Mouse (Mus musculus): ENCODE measurements around the gene Nectin1. TPM values are rescaled to one million over a fixed set of nuclear protein-coding genes. Genes with fewer than 3 reads are reported as not detected.

Nectin1 gene
- total RNA-seq, 2 experiments from 2014 or later = 5.4 to 6.0 TPM

DNA sequence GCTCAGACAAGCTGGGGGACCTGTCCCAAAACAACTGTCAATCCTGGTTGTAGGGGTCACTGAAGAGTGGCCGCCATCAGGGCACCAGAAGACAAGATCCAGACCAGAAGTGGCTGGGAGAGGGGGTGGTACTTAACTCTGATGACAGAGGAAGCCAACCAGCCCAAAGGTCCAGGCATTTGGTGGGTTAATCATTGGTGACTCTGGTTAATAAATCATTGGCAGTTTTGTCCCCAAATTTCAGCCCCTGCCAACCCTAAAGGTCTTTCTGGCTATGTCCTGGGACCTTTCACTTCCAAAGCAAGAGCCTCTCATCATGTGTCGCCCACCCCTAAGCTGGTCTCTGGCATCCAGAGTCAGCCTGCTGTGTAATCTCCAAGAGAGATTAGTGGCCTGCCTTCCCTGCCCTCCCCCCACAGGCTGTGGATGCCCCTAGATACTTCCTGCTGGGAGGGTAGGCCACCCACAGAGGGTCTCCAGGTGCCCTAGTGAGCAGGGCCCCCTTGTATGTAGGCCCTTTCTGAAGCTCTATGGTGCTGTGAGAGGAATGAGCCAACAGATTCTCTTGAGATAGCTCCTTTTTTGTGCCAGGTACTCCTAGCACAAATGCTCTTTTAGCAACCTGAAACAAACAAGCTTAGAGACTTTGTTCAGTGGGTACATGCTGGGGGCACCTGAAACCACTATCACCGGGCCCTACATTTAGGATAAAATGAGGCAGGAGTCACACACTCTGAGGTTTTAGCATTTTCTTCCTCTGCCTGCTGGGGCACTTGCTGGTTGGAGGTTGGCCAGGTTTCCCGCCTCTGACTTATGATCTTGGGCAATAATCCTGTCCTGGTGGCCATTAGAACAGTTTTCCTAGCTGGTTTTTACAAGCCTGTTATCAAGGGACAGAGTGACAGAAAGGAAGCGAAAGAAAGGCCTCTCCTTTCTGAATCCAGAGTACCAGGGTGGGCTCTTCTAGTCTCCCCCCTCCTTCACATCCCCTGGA lies 14.5 kb downstream of the Nectin1 start:
- intact Hi-C loops (cut with DNase I) = no loop called here

GRCm38 (mm10) chr9:43760078-43760477 lies 16.3 kb downstream of the Nectin1 start:
- DNase-seq = no peak
- intact Hi-C loops (cut with DNase I) = no loop called here

More for the DNA sequence above, 14.5 kb downstream of the Nectin1 start:
- peak in 1 of 2 experiments; percentile 31 for DNase-seq

GRCm38 (mm10) chr9:43761181-43761820 lies 17.5 kb downstream of the Nectin1 start:
- DNase-seq = no peak
- intact Hi-C loops (cut with DNase I) = no loop called here

DNA sequence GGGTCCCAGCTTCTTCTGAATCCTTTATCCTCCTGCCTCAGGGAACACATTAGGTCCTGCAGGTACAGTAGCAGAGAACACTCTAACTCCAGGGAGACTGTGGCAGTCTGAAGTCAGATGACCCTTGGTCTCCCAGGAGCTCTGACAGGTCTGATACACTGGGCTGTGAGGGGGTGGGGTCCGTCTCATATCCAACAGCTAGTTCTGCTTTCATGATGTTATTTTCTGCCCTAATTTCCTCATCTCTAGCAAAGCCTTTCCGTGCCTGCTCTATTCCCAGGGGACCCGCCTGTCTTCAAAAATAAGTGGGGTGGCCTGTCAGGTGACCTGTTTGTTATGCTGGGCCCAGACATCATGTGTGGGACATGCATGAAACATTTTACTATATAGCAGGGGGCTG lies 18.2 kb downstream of the Nectin1 start:
- no peak for DNase-seq
- intact Hi-C loops (cut with DNase I) = no loop called here

GRCm38 (mm10) chr9:43765419-43766179 lies 21.8 kb downstream of the Nectin1 start:
- DNase-seq = no peak
- intact Hi-C loops (cut with DNase I) = no loop called here

DNA sequence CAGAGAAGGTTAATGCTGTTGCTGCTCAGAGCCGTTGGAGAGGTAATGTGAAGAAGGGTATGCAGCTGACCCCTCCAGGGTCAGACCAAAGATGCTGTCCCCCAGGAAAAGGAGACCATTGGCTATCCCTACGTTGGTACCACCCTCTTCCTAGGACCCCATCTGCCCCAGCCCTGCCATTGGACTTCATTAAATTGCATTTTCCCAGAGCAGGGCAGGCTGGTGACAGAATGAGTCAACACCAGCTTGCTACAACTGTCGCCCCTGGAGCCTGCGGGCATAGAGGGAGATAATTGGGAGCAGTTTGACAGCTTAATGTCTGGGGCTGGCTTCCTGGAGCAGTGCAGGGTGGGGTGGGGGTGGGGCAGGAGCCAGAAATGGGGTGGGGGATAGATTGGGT lies 25.0 kb downstream of the Nectin1 start:
- intact Hi-C loops (cut with DNase I) = no loop called here
- DNase-seq = no peak

- no peak for DNase-seq
- intact Hi-C loops (cut with DNase I) = no loop called here
Observed at GRCm38 (mm10) chr9:43769228-43769627, 25.4 kb downstream of the Nectin1 start.

- intact Hi-C loops (cut with DNase I) = no loop called here
- no peak for DNase-seq
Observed at GRCm38 (mm10) chr9:43769940-43770339, 26.2 kb downstream of the Nectin1 start.

DNA sequence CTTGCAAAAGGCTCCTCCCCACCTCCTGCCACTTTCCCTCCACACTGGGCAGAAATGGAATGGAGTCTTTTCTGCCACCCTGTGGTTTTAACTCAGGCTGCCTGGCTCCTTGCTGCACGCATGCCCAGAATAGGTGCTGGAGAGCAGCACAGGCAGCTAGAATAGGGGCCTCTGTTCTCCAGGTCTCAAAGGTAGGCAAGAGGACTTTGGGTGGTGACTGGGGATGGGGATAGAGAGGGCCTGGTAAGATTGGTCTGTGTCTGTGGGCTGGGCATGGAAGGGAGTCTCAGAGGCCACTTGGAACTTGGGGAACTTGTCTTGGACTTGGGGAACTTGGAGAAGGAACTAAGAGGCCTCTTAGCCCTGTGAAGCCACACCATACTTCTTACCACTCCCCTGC lies 27.3 kb downstream of the Nectin1 start:
- intact Hi-C loops (cut with DNase I) = no loop called here
- no peak for DNase-seq

DNA sequence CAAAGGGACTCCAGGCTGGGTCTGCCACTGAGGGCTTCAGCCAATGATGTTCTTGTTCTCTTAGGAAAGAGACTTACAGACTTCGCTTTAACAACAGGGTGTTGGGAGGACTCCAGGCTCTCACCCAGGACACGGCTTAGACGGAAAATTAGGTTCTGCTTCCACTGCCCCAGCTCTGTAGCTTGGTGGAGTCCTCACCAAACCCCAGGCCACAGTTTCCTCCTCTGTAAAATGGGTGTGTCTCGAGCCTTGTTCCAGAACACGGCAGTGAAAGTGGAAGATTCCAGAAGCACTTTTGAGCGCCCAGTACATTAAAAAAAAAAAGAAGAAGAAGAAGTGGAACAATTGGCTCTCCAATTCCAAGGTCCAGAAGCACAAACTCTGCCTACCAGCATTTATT lies 28.7 kb downstream of the Nectin1 start:
- intact Hi-C loops (cut with DNase I) = no loop called here
- no peak for DNase-seq

GRCm38 (mm10) chr9:43773521-43773920 lies 29.7 kb downstream of the Nectin1 start:
- intact Hi-C loops (cut with DNase I) = no loop called here
- DNase-seq = no peak

GRCm38 (mm10) chr9:43774427-43774826 lies 30.6 kb downstream of the Nectin1 start:
- no peak for DNase-seq
- intact Hi-C loops (cut with DNase I) = no loop called here

DNA sequence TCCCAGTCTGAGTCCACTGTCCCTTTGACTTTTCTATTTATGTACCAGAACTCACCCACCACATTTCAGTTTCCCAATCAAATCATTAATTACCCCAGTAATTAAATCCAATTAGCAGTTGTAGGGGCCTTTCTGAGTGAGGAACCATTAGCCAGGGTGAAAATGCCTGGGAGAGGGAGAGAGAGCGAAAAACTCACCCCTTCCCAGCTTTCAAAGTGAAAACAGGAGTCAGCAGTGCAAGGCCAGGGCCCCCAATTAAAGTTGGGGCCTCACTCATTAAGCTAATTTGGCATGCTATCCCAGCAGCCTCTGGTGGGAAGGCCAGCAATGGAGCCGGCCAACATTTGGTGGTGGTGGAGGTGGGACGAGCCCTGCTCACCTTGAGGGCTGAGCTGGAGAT lies 32.4 kb downstream of the Nectin1 start:
- intact Hi-C loops (cut with DNase I) = no loop called here
- DNase-seq = no peak

GRCm38 (mm10) chr9:43777362-43778360 lies 33.9 kb downstream of the Nectin1 start:
- no peak for DNase-seq
- intact Hi-C loops (cut with DNase I) = no loop called here

- DNase-seq = no peak
- intact Hi-C loops (cut with DNase I) = no loop called here
Observed at GRCm38 (mm10) chr9:43780883-43781282, 37.1 kb downstream of the Nectin1 start.

- DNase-seq = no peak
- intact Hi-C loops (cut with DNase I) = no loop called here
Observed at GRCm38 (mm10) chr9:43782401-43782800, 38.6 kb downstream of the Nectin1 start.

- DNase-seq = no peak
- intact Hi-C loops (cut with DNase I) = no loop called here
Observed at GRCm38 (mm10) chr9:43783959-43784358, 40.2 kb downstream of the Nectin1 start.

DNA sequence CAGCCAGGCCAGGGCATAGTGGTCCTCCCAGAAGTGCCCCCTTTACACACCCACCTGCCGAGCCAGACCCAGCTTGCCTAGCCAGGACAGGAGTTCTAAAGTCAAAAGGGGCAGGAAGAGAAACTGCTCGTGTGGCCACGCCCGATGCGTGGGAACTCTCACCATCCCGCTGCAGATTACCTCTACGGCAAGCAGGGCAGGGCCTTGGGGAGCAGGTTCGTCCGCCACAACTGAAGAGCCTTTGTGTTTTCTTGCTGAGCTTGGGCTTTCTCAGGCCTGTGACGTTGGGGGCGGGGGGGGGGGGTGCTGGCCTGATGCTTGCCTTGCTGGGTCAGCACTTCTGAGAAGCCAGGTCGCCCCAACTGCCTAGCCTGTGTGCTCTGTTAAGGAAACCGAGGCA lies 41.1 kb downstream of the Nectin1 start:
- intact Hi-C loops (cut with DNase I) = no loop called here
- DNase-seq = no peak

DNA sequence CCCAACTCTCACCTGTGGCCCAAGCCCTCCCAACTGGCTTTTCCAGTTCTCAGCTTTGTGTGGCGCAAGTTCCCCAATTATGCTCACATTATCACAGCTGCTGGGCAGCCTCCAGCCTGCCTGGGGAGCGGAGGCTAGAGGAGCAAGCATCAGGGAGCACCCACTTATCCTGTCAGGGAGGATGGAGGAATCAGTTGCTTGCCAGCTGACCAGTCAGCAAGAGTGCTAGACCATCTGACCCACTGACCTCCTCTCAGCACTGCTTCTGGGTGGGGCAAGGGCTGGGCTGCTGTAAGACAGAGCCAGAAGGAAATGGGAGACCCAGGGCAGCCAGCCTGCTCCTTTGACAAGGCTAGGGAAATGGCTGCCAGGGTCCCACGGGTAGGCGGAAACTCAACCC lies 43.8 kb downstream of the Nectin1 start:
- intact Hi-C loops (cut with DNase I) = no loop called here
- DNase-seq = no peak

DNA sequence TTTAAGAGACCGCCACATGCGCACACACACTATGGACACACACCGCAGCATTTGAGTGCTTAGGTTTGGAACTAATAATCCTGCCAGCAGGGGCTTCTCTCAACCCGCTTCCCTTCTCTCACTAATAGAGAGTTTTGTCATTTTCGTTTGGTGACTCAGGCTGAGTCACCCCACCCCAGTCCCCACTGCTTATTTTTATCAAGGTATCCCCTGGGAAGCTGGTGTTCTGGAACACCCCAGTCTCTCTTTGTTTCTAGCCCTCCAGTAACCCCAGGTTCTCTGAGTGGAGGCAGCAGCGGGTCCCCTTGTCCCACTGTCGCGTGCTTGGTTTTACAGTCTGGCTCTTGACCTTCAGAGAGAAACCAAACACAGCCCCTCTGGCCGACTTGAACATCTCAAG lies 48.9 kb downstream of the Nectin1 start:
- DNase-seq = no peak
- intact Hi-C loops (cut with DNase I) = no loop called here

Measured in heart, postnatal 14 days (tissue).